Mouse (Mus musculus) liver, adult 2 months (tissue): ENCODE measurements around the gene Wwc2.

ENCODE experiments used
- CTCF ChIP-seq: fragments of 200-500 bp; IDR thresholded peaks from 2 replicates; pipeline ENCODE4 v1.5.1; 2011; ENCODE audit warnings: low read depth, low read length, control low read depth
- POLR2A ChIP-seq: fragments of 200-500 bp; IDR thresholded peaks from 2 replicates; pipeline ENCODE4 v1.6.1; 2011; ENCODE audit warnings: low read length, control low read depth; ENCODE audit not compliant: insufficient read depth; ENCODE audit errors: extremely low read depth

DNA sequence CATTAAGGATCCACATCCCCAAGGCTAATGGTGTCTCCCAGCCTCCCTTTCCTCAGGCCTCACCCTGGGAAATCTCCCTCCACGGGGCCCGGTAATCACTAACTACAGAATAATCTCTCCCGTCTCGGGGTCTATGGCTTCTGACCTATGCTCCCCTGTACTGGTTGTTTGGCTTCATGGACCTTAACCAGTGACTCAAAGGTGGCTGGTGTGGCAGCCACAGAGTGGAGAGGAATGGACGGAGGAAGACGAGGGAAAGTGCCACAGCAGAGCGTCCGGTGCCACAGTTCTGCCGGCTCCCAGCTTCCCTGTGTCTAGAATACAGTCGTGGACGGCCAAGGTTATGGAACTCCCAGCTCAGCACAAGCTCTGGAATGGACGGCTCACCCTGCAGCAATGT is 114.9 kb downstream of the Wwc2 start:
- TF ChIP-seq CTCF, result no peak
- no peak for TF ChIP-seq POLR2A
